Comparison of ENCODE assay signal across 8 mouse cellular contexts in genomic region chr2:167128699-167129607, GRCm38 (mm10).
DNase-seq lines count a peak whose midpoint lies in the region; ATAC-seq lines count a peak whose summit lies in the region.

No protein-coding gene starts in this region.

- peaks cover 15% of the 10 kb centered on the region for H3K4me1 ChIP-seq in heart, embryonic 11.5 days (ENCODE audit: control insufficient read depth, insufficient read depth, low read length)

- peak overlapping the region; percentile 68 for H3K4me2 ChIP-seq in heart, embryonic 11.5 days

- H3K4me3 ChIP-seq in heart, embryonic 11.5 days (ENCODE audit: low read depth, low read length): peak overlapping the region; percentile 26

- WGBS in heart, embryonic 11.5 days (ENCODE audit: insufficient replicate concordance): 28% methylated on average over 20 of the region's 20 CpGs

- peaks cover 9% of the 10 kb centered on the region for H3K27me3 ChIP-seq in heart, embryonic 11.5 days (ENCODE audit: control insufficient read depth, insufficient read depth, low read length)

- peak overlapping the region; percentile 62; the same call in 1 of the 2 replicates for H3K27ac ChIP-seq in heart, embryonic 11.5 days (ENCODE audit: low read depth, low read length)

- DNase-seq in CD4-positive, CD25-positive, alpha-beta regulatory T cell, adult 2 months (ENCODE audit: low read depth, low spot score): peak; percentile 70
- peak; percentile 69 for DNase-seq in kidney, adult 9 months
- peak; percentile 86 for DNase-seq in lung, postnatal 10 days
- peak; percentile 39 for DNase-seq in retina, postnatal 1 day
- no peak for DNase-seq in frontal cortex, postnatal 10 days (ENCODE audit: low spot score in 2 of 2)
- no peak for DNase-seq in right cerebral cortex, postnatal 4 days

- H3K9me3 ChIP-seq in heart, embryonic 11.5 days (replicated peaks; ENCODE audit: control insufficient read depth, low read length): no peaks in the 10 kb centered on the region

- H3K36me3 ChIP-seq in heart, embryonic 11.5 days (ENCODE audit: control insufficient read depth, insufficient read depth, low read length): no peaks in the 10 kb centered on the region

- peak; percentile 81 for ATAC-seq in activated CD4-positive, CD25-positive, alpha-beta regulatory T cell, adult 4 months
- ATAC-seq in heart, embryonic 11.5 days (replicated peaks; ENCODE audit: insufficient number of reproducible peaks, low FRiP score, low TSS enrichment): no peak; the same call in 1 of the 2 replicates

- H3K9ac ChIP-seq in heart, embryonic 11.5 days (ENCODE audit: low read depth, low read length): 0 out of 2 replicates have a peak overlapping the region, but pooled peaks have one; percentile 7

Comparison
In these comparisons a context has a peak if more than half of its experiments do, and no peak if none do; other contexts are left out.
1. DNase-seq: peak in CD4-positive, CD25-positive, alpha-beta regulatory T cell, adult 2 months (single experiment), kidney, adult 9 months (single experiment), lung, postnatal 10 days (single experiment) and retina, postnatal 1 day (single experiment); none in frontal cortex, postnatal 10 days (0 of 2) and right cerebral cortex, postnatal 4 days (single experiment).